Mouse (Mus musculus): ENCODE measurements around the gene Zfp507.

Zfp507 gene

GRCm38 (mm10) chr7:35802906-35803595, at the start of gene Zfp507:
TSS of gene Zfp507 (minus strand) at chr7:35803003.
- DNase-seq (ENCODE audit: low spot score in 2 of 2): peak; percentile 94 to 95

GRCm38 (mm10) chr7:35850426-35850825, 47.6 kb upstream of the Zfp507 start:
- DNase-seq (ENCODE audit: low spot score in 2 of 2): peak in 1 of 2 experiments; percentile 38

GRCm38 (mm10) chr7:35848526-35848925, 45.7 kb upstream of the Zfp507 start:
- DNase-seq (ENCODE audit: low spot score in 2 of 2): peak; percentile 28 to 44

GRCm38 (mm10) chr7:35840504-35840903, 37.7 kb upstream of the Zfp507 start:
- no peak for DNase-seq (ENCODE audit: low spot score in 2 of 2)

- DNase-seq (ENCODE audit: low spot score in 2 of 2): peak; percentile 59 to 67
These were observed 34.0 kb upstream of the Zfp507 start for GRCm38 (mm10) chr7:35836851-35837250.

GRCm38 (mm10) chr7:35836415-35836814, 33.6 kb upstream of the Zfp507 start:
- no peak for DNase-seq (ENCODE audit: low spot score in 2 of 2)

- no peak for DNase-seq (ENCODE audit: low spot score in 2 of 2)
These were observed 27.3 kb upstream of the Zfp507 start for GRCm38 (mm10) chr7:35830119-35830518.

- peak; percentile 55 to 56 for DNase-seq (ENCODE audit: low spot score in 2 of 2)
These were observed 21.1 kb upstream of the Zfp507 start for GRCm38 (mm10) chr7:35823906-35824305.

- DNase-seq (ENCODE audit: low spot score in 2 of 2): no peak
These were observed 19.5 kb upstream of the Zfp507 start for GRCm38 (mm10) chr7:35822320-35822719.

- DNase-seq (ENCODE audit: low spot score in 2 of 2): no peak
These were observed 18.6 kb upstream of the Zfp507 start for GRCm38 (mm10) chr7:35821357-35821756.

- DNase-seq (ENCODE audit: low spot score in 2 of 2): no peak
These were observed 16.7 kb upstream of the Zfp507 start for GRCm38 (mm10) chr7:35819486-35819885.

- DNase-seq (ENCODE audit: low spot score in 2 of 2): no peak
These were observed 12.2 kb upstream of the Zfp507 start for GRCm38 (mm10) chr7:35814759-35815551.

- DNase-seq (ENCODE audit: low spot score in 2 of 2): peak; percentile 33 to 36
These were observed 10.5 kb upstream of the Zfp507 start for GRCm38 (mm10) chr7:35813306-35813705.

GRCm38 (mm10) chr7:35810736-35811135, 7.9 kb upstream of the Zfp507 start:
- no peak for DNase-seq (ENCODE audit: low spot score in 2 of 2)

- no peak for DNase-seq (ENCODE audit: low spot score in 2 of 2)
These were observed 1.4 kb upstream of the Zfp507 start for GRCm38 (mm10) chr7:35804206-35804605.

GRCm38 (mm10) chr7:35802201-35802905, 450 bp downstream of the Zfp507 start:
- peak in 1 of 2 experiments; percentile 47 for DNase-seq (ENCODE audit: low spot score in 2 of 2)

GRCm38 (mm10) chr7:35796123-35796522, 6.7 kb downstream of the Zfp507 start:
- DNase-seq (ENCODE audit: low spot score in 2 of 2): no peak

- DNase-seq (ENCODE audit: low spot score in 2 of 2): no peak
These were observed 8.6 kb downstream of the Zfp507 start for GRCm38 (mm10) chr7:35794145-35794664.

- no peak for DNase-seq (ENCODE audit: low spot score in 2 of 2)
These were observed 10.5 kb downstream of the Zfp507 start for GRCm38 (mm10) chr7:35792150-35792848.

GRCm38 (mm10) chr7:35790926-35791325, 11.9 kb downstream of the Zfp507 start:
- DNase-seq (ENCODE audit: low spot score in 2 of 2): no peak

- DNase-seq (ENCODE audit: low spot score in 2 of 2): no peak
These were observed 12.6 kb downstream of the Zfp507 start for GRCm38 (mm10) chr7:35790201-35790600.

All from right cerebral cortex, postnatal 10 days (tissue).